Mouse (Mus musculus) erythroid progenitor cell, adult 5-6 weeks (primary cell): Measurements from ENCODE around the gene Zcchc14. TPM values are rescaled to one million over a fixed set of nuclear protein-coding genes. Genes with fewer than 3 reads are reported as not detected.
A peak's percentile ranks its signal among the peaks of the same experiment; 100 is the strongest.

Experiments
- ATAC-seq: replicated peaks from 2 replicates; pipeline ENCODE4 v1.8.0; 2016; ENCODE audit warnings: moderate number of reproducible peaks, mild to moderate bottlenecking, moderate TSS enrichment, inconsistent platforms; ENCODE audit not compliant: poor library complexity, low FRiP score, severe bottlenecking
- total RNA-seq, 2 experiments: library from RNA; stranded (forward) in 1 of 2; stranded (reverse) in 1 of 2; fragments of 150-400 nt in 1 of 2; fragments of 186-747, 209-891 nt in 1 of 2; gene quantifications; 2 replicates each; pipeline versions ENCODE4 v1.2.3 to v1.2.4; 2015 to 2017; ENCODE audit warnings: low replicate concordance in 2 of 2

The Zcchc14 gene
- total RNA-seq, 2 experiments from 2014 or later = not detected

GRCm38 (mm10) chr8:121667936-121668500 is 15.3 kb upstream of the Zcchc14 start:
- 0 out of 2 replicates have a peak, but pooled peaks have one; percentile 19 for ATAC-seq

GRCm38 (mm10) chr8:121665329-121665728 is 12.6 kb upstream of the Zcchc14 start:
- ATAC-seq = no peak

GRCm38 (mm10) chr8:121663101-121663500 is 10.4 kb upstream of the Zcchc14 start:
- ATAC-seq = no peak

- no peak for ATAC-seq
Measured at GRCm38 (mm10) chr8:121661631-121662357, 9.1 kb upstream of the Zcchc14 start.

- ATAC-seq = no peak
Measured at GRCm38 (mm10) chr8:121660602-121661001, 7.9 kb upstream of the Zcchc14 start.

GRCm38 (mm10) chr8:121654966-121655494 is 2.3 kb upstream of the Zcchc14 start:
- ATAC-seq = no peak

- ATAC-seq = no peak
Measured at GRCm38 (mm10) chr8:121654131-121654530, 1.4 kb upstream of the Zcchc14 start.

GRCm38 (mm10) chr8:121653340-121654019 is 779 bp upstream of the Zcchc14 start:
- ATAC-seq = no peak

GRCm38 (mm10) chr8:121651874-121652361 is 783 bp downstream of the Zcchc14 start:
- no peak for ATAC-seq

GRCm38 (mm10) chr8:121651308-121651873 is 1.3 kb downstream of the Zcchc14 start:
- no peak for ATAC-seq

- no peak for ATAC-seq
Measured at GRCm38 (mm10) chr8:121650389-121651307, 2.1 kb downstream of the Zcchc14 start.

- no peak for ATAC-seq
Measured at GRCm38 (mm10) chr8:121649904-121650303, 2.8 kb downstream of the Zcchc14 start.

GRCm38 (mm10) chr8:121649423-121649822 is 3.3 kb downstream of the Zcchc14 start:
- no peak for ATAC-seq

GRCm38 (mm10) chr8:121648451-121648850 is 4.2 kb downstream of the Zcchc14 start:
- no peak for ATAC-seq

GRCm38 (mm10) chr8:121647511-121648215 is 5.0 kb downstream of the Zcchc14 start:
- ATAC-seq = no peak

- no peak for ATAC-seq
Measured at GRCm38 (mm10) chr8:121643384-121643783, 9.3 kb downstream of the Zcchc14 start.

- no peak for ATAC-seq
Measured at GRCm38 (mm10) chr8:121642804-121643203, 9.9 kb downstream of the Zcchc14 start.

- no peak for ATAC-seq
Measured at GRCm38 (mm10) chr8:121636180-121636579, 16.5 kb downstream of the Zcchc14 start.

GRCm38 (mm10) chr8:121635534-121635933 is 17.2 kb downstream of the Zcchc14 start:
- ATAC-seq = no peak
